In the genomic region with DNA sequence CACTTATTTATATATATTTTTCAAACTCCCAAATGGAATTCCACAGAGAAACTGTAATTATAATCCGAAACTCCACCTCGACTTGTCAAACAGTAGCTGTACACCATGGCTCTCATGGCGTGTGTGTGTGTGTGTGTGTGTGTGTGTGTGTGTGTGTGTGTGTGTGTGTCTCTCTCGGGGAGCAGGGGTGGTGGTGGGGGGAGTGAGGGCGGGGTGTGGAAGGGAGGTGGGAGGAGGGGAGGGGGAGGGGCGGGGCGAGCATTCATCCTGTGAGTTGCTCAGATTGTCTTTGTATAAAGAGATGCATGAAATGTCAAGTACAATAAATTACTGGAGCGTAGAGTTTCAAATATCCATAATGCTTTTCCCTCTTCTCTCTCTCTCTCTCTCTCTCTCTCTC, we compare ENCODE assay signal across 10 mouse cellular contexts.
DNase-seq lines count a peak whose midpoint lies in the region; ATAC-seq lines count a peak whose summit lies in the region.
"Had no signal": no experiment of that assay in that cellular context is flagged by ENCODE, and none has a peak within 500 bp of the region (broad histone marks: within the 10 kb centered on the region; RNA-seq: fewer than 3 reads in every experiment).

No protein-coding gene starts in this region.

- intact Hi-C loops in heart, postnatal 25 days (cut with DNase I): loop anchor here (2.0 to 5.0 kb wide), 3 partner anchors 24 to 91 kb away; no protein-coding TSS in a partner anchor

- peak overlapping the region in 1 of 2 experiments; percentile 41; a peak in 1 of 4 replicates for H3K27ac ChIP-seq in heart, embryonic 14.5 days (replicated peaks in 1 of 2; ENCODE audit: control insufficient read depth in 1 of 2, insufficient read depth in 1 of 2, low read depth in 2 of 2, low read length in 2 of 2)
- H3K27ac ChIP-seq in midbrain, embryonic 11.5 days (ENCODE audit: low read depth, low read length): no peak overlapping the region
- no peak overlapping the region for H3K27ac ChIP-seq in midbrain, embryonic 10.5 days (replicated peaks)
- H3K27ac ChIP-seq in hindbrain, embryonic 11.5 days (ENCODE audit: low read depth, low read length): no peak overlapping the region
- no peak overlapping the region for H3K27ac ChIP-seq in neural tube, embryonic 14.5 days (ENCODE audit: low read depth, low read length)
- no peak overlapping the region for H3K27ac ChIP-seq in liver, embryonic 11.5 days (ENCODE audit: low read depth, low read length)

- DNase-seq in heart, postnatal 25 days (ENCODE audit: low spot score): no peak
- no peak for DNase-seq in midbrain, embryonic 11.5 days (ENCODE audit: low spot score, missing footprints)
- no peak for DNase-seq in midbrain, embryonic 10.5 days (ENCODE audit: low spot score)
- peak; percentile 46 for DNase-seq in hindbrain, embryonic 11.5 days (ENCODE audit: low spot score)
- no peak for DNase-seq in liver, embryonic 11.5 days (ENCODE audit: low spot score)
- DNase-seq in frontal cortex, postnatal 14 days (ENCODE audit: low spot score in 2 of 2): no peak
- DNase-seq: adrenal gland, postnatal 25 days; thymus, adult 2 months had no signal

- no peaks in the 10 kb centered on the region for H3K27me3 ChIP-seq in heart, embryonic 14.5 days (ENCODE audit: control insufficient read depth, insufficient read depth, low read length)
- no peaks in the 10 kb centered on the region for H3K27me3 ChIP-seq in midbrain, embryonic 11.5 days (ENCODE audit: control insufficient read depth, insufficient read depth, low read length)
- H3K27me3 ChIP-seq in midbrain, embryonic 10.5 days (ENCODE audit: low read depth, poor library complexity, severe bottlenecking): no peaks in the 10 kb centered on the region
- H3K27me3 ChIP-seq in hindbrain, embryonic 11.5 days (ENCODE audit: control insufficient read depth, insufficient read depth, low read length): no peaks in the 10 kb centered on the region
- no peaks in the 10 kb centered on the region for H3K27me3 ChIP-seq in neural tube, embryonic 14.5 days (ENCODE audit: control insufficient read depth, insufficient read depth, low read length)
- no peaks in the 10 kb centered on the region for H3K27me3 ChIP-seq in liver, embryonic 11.5 days (replicated peaks; ENCODE audit: control insufficient read depth, insufficient read depth, low read length)

- WGBS in heart, embryonic 14.5 days: 85% methylated on average over 6 of the region's 8 CpGs
- WGBS in midbrain, embryonic 11.5 days: 65% methylated on average over 7 of the region's 8 CpGs
- 61% methylated on average over 7 of the region's 8 CpGs for WGBS in midbrain, embryonic 10.5 days
- 46% methylated on average over 8 of the region's 8 CpGs for WGBS in hindbrain, embryonic 11.5 days
- 42% methylated on average over 5 of the region's 8 CpGs for WGBS in neural tube, embryonic 14.5 days
- WGBS in liver, embryonic 11.5 days: 80% methylated on average over 6 of the region's 8 CpGs

- H3K4me1 ChIP-seq in heart, embryonic 14.5 days (ENCODE audit: control insufficient read depth in 2 of 2, insufficient read depth in 2 of 2, low read length in 2 of 2): peaks cover 4 to 23% of the 10 kb centered on the region in 2 experiments
- no peaks in the 10 kb centered on the region; the same call in 1 of the 2 replicates for H3K4me1 ChIP-seq in midbrain, embryonic 11.5 days (ENCODE audit: control insufficient read depth, insufficient read depth, low read length)
- H3K4me1 ChIP-seq in midbrain, embryonic 10.5 days: peaks cover 22% of the 10 kb centered on the region
- H3K4me1 ChIP-seq in hindbrain, embryonic 11.5 days (replicated peaks; ENCODE audit: control insufficient read depth, insufficient read depth, low read length): no peaks in the 10 kb centered on the region
- peaks cover 11% of the 10 kb centered on the region for H3K4me1 ChIP-seq in neural tube, embryonic 14.5 days (ENCODE audit: control insufficient read depth, insufficient read depth, low read length)
- no peaks in the 10 kb centered on the region for H3K4me1 ChIP-seq in liver, embryonic 11.5 days (replicated peaks; ENCODE audit: control insufficient read depth, insufficient read depth, low read length)

- H3K9ac ChIP-seq in heart, embryonic 14.5 days (ENCODE audit: low read length): no peak overlapping the region
- no peak overlapping the region for H3K9ac ChIP-seq in midbrain, embryonic 11.5 days (ENCODE audit: low read length)
- H3K9ac ChIP-seq in hindbrain, embryonic 11.5 days (ENCODE audit: low read depth, low read length): no peak overlapping the region
- H3K9ac ChIP-seq in neural tube, embryonic 14.5 days (replicated peaks; ENCODE audit: low read depth, low read length): no peak overlapping the region
- H3K9ac ChIP-seq in liver, embryonic 11.5 days (ENCODE audit: low read depth, low read length): no peak overlapping the region

- ATAC-seq in heart, embryonic 14.5 days (ENCODE audit: insufficient number of reproducible peaks, insufficient read depth, low FRiP score, low read depth): no peak
- peak; percentile 42; the same call in 1 of the 2 replicates for ATAC-seq in midbrain, embryonic 11.5 days (ENCODE audit: low FRiP score)
- peak; percentile 75 for ATAC-seq in hindbrain, embryonic 11.5 days (ENCODE audit: low FRiP score)
- ATAC-seq in neural tube, embryonic 14.5 days (ENCODE audit: low read depth): no peak
- no peak for ATAC-seq in liver, embryonic 11.5 days (replicated peaks; ENCODE audit: low FRiP score)

- no peak overlapping the region for H3K4me3 ChIP-seq in heart, embryonic 14.5 days (ENCODE audit: control insufficient read depth in 1 of 2, insufficient read depth in 1 of 2, low read depth in 1 of 2, low read length in 2 of 2)
- no peak overlapping the region for H3K4me3 ChIP-seq in midbrain, embryonic 11.5 days (ENCODE audit: low read depth, low read length)
- no peak overlapping the region for H3K4me3 ChIP-seq in midbrain, embryonic 10.5 days
- H3K4me3 ChIP-seq in hindbrain, embryonic 11.5 days (ENCODE audit: low read depth, low read length): no peak overlapping the region
- no peak overlapping the region for H3K4me3 ChIP-seq in neural tube, embryonic 14.5 days (ENCODE audit: low read depth, low read length)
- H3K4me3 ChIP-seq in liver, embryonic 11.5 days (ENCODE audit: low read depth, low read length): no peak overlapping the region

- H3K4me2 ChIP-seq in heart, embryonic 14.5 days (ENCODE audit: low read length): peak overlapping the region; percentile 40; the same call in 1 of the 2 replicates
- no peak overlapping the region for H3K4me2 ChIP-seq in midbrain, embryonic 11.5 days
- H3K4me2 ChIP-seq in hindbrain, embryonic 11.5 days (replicated peaks; ENCODE audit: low read depth, low read length): no peak overlapping the region
- peak overlapping the region; percentile 4; the same call in 1 of the 2 replicates for H3K4me2 ChIP-seq in neural tube, embryonic 14.5 days (ENCODE audit: low read depth, low read length)
- no peak overlapping the region for H3K4me2 ChIP-seq in liver, embryonic 11.5 days

- no peaks in the 10 kb centered on the region for H3K9me3 ChIP-seq in heart, embryonic 14.5 days (ENCODE audit: control insufficient read depth, low read length)
- no peaks in the 10 kb centered on the region for H3K9me3 ChIP-seq in midbrain, embryonic 11.5 days (ENCODE audit: control insufficient read depth, low read length)
- no peaks in the 10 kb centered on the region for H3K9me3 ChIP-seq in midbrain, embryonic 10.5 days (replicated peaks)
- no peaks in the 10 kb centered on the region for H3K9me3 ChIP-seq in hindbrain, embryonic 11.5 days (ENCODE audit: control insufficient read depth, low read length)
- no peaks in the 10 kb centered on the region for H3K9me3 ChIP-seq in neural tube, embryonic 14.5 days (ENCODE audit: control insufficient read depth, low read length)
- H3K9me3 ChIP-seq in liver, embryonic 11.5 days (ENCODE audit: control insufficient read depth, low read length): no peaks in the 10 kb centered on the region

- peaks cover 6% of the 10 kb centered on the region for H3K36me3 ChIP-seq in heart, embryonic 14.5 days (ENCODE audit: control insufficient read depth, insufficient read depth, low read length)
- H3K36me3 ChIP-seq in midbrain, embryonic 11.5 days (ENCODE audit: control insufficient read depth, insufficient read depth, low read length): no peaks in the 10 kb centered on the region
- no peaks in the 10 kb centered on the region; the same call in 1 of the 2 replicates for H3K36me3 ChIP-seq in midbrain, embryonic 10.5 days
- H3K36me3 ChIP-seq in hindbrain, embryonic 11.5 days (ENCODE audit: control insufficient read depth, insufficient read depth, low read length): no peaks in the 10 kb centered on the region
- no peaks in the 10 kb centered on the region for H3K36me3 ChIP-seq in neural tube, embryonic 14.5 days (ENCODE audit: control insufficient read depth, insufficient read depth, low read length)
- no peaks in the 10 kb centered on the region for H3K36me3 ChIP-seq in liver, embryonic 11.5 days (ENCODE audit: control insufficient read depth, insufficient read depth, low read length)

Comparison
In these comparisons a context has a peak if more than half of its experiments do, and no peak if none do; other contexts are left out.
1. ATAC-seq: peak in midbrain, embryonic 11.5 days (single experiment) and hindbrain, embryonic 11.5 days (single experiment); none in heart, embryonic 14.5 days (single experiment), neural tube, embryonic 14.5 days (single experiment) and liver, embryonic 11.5 days (single experiment).
2. H3K4me2 ChIP-seq: peak in heart, embryonic 14.5 days (single experiment) and neural tube, embryonic 14.5 days (single experiment); none in midbrain, embryonic 11.5 days (single experiment), hindbrain, embryonic 11.5 days (single experiment) and liver, embryonic 11.5 days (single experiment).